Comparison of ENCODE assay signal across 25 mouse cellular contexts in the genomic region with DNA sequence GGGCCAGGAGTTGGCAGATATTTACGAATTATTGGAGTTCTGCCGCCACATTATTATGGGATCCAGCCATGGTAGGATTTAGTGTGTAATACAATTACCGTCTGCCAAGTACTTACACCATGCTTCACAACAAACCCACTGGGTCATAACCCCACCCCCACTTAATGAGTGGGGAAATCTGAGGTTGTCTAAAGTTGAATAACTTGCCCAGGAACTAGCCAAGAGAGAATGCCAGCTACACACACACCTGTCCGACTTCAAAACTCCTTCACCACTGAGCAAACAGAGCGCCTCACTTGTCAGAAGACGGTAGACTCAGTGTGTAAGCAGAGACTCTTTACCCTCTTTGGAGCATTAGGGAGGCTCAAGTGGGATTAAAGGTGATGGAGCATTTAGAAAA. TPM values are rescaled to one million over a fixed set of nuclear protein-coding genes. Genes with fewer than 3 reads are reported as not detected.
"Had no signal": no experiment of that assay in that cellular context is flagged by ENCODE, and none has a peak within 500 bp of the region (broad histone marks: within the 10 kb centered on the region; RNA-seq: fewer than 3 reads in every experiment).

No protein-coding gene starts in this region.

- H3K4me2 ChIP-seq: intestine, embryonic 15.5 days; kidney, embryonic 15.5 days; limb, embryonic 13.5 days; liver, embryonic 12.5 days; liver, embryonic 15.5 days; lung, embryonic 15.5 days; midbrain, embryonic 12.5 days; midbrain, embryonic 15.5 days; neural tube, embryonic 12.5 days; neural tube, embryonic 15.5 days had no signal

- H3K9ac ChIP-seq: intestine, embryonic 15.5 days; kidney, embryonic 15.5 days; limb, embryonic 13.5 days; liver, embryonic 12.5 days; liver, embryonic 15.5 days; lung, embryonic 15.5 days; midbrain, embryonic 12.5 days; midbrain, embryonic 15.5 days; neural tube, embryonic 12.5 days; neural tube, embryonic 15.5 days had no signal

- DNase-seq: kidney, adult 11 months; kidney, adult 8-10 months; kidney, postnatal 10 days; kidney, postnatal 36 days; liver; right cerebral cortex, adult 18-20 months; right cerebral cortex, postnatal 14 days; right cerebral cortex, postnatal 4 days; thymus, adult 2 months; thymus, postnatal 14 days; thymus, postnatal 4 days had no signal

- H3K27ac ChIP-seq: intestine, embryonic 15.5 days; kidney, embryonic 15.5 days; limb, embryonic 10.5 days; limb, embryonic 13.5 days; liver, embryonic 12.5 days; liver, embryonic 15.5 days; lung, embryonic 15.5 days; macrophage; midbrain, embryonic 12.5 days; midbrain, embryonic 15.5 days; neural tube, embryonic 12.5 days; neural tube, embryonic 15.5 days; stomach, postnatal 0 days had no signal

- ATAC-seq: intestine, embryonic 15.5 days; liver, embryonic 12.5 days; midbrain, embryonic 15.5 days had no signal

- H3K36me3 ChIP-seq: intestine, embryonic 15.5 days; kidney, embryonic 15.5 days; limb, embryonic 10.5 days; limb, embryonic 13.5 days; liver, embryonic 12.5 days; liver, embryonic 15.5 days; lung, embryonic 15.5 days; midbrain, embryonic 12.5 days; midbrain, embryonic 15.5 days; neural tube, embryonic 12.5 days; neural tube, embryonic 15.5 days had no signal

- H3K9me3 ChIP-seq: intestine, embryonic 15.5 days; kidney, embryonic 15.5 days; limb, embryonic 10.5 days; limb, embryonic 13.5 days; liver, embryonic 12.5 days; liver, embryonic 15.5 days; lung, embryonic 15.5 days; midbrain, embryonic 12.5 days; midbrain, embryonic 15.5 days; neural tube, embryonic 12.5 days; neural tube, embryonic 15.5 days had no signal

- H3K4me3 ChIP-seq: intestine, embryonic 15.5 days; kidney, embryonic 15.5 days; limb, embryonic 10.5 days; limb, embryonic 13.5 days; liver, embryonic 12.5 days; liver, embryonic 15.5 days; lung, embryonic 15.5 days; midbrain, embryonic 12.5 days; midbrain, embryonic 15.5 days; neural tube, embryonic 12.5 days; neural tube, embryonic 15.5 days had no signal

RNA-seq across cellular contexts. Expression of a gene that starts 3.6 kb away (rescaled TPM):
- polyA plus RNA-seq: macrophage had no signal

RNA-seq across cellular contexts. Expression of a gene that starts 59.2 kb away (rescaled TPM):
- total RNA-seq: megakaryocyte, adult 5-6 weeks had no signal
- polyA plus RNA-seq: liver, embryonic 15.5 days had no signal
